Mouse (Mus musculus): ENCODE results near the gene Fgfr1op2. TPM values are rescaled to one million over a fixed set of nuclear protein-coding genes. Genes with fewer than 3 reads are reported as not detected.

Fgfr1op2 gene
- total and polyA plus RNA-seq, 3 experiments = 73.0 to 101 (median 94.1) TPM

GRCm38 (mm10) chr6:146537111-146537510 lies 39.9 kb upstream of the Fgfr1op2 start:
- Histone ChIP-seq H3K9me3 (replicated peaks; ENCODE audit: low read length) (peaks cover 2% of the 10 kb centered on the region), H3K36me3 (replicated peaks in 1 of 2; ENCODE audit: control insufficient read depth in 1 of 2, insufficient read depth in 1 of 2, low read length in 1 of 2) (no peaks in the 10 kb centered on the region), H3K79me2 (replicated peaks; ENCODE audit: control insufficient read depth, extremely low read depth, insufficient read depth, poor library complexity, severe bottlenecking) (no peaks in the 10 kb centered on the region), H3K27me3 (replicated peaks) (no peaks in the 10 kb centered on the region), H3K4me1 (ENCODE audit: control insufficient read depth in 1 of 2, insufficient read depth in 2 of 2) (peaks cover 9 to 18% of the 10 kb centered on the region in 2 experiments), H3K4me3 (replicated peaks in 1 of 3; ENCODE audit: low read depth in 2 of 3, low read length in 2 of 3, poor library complexity in 1 of 3) (no peak overlapping the region), H3K4me2 (ENCODE audit: insufficient read depth, low read depth, poor library complexity, severe bottlenecking) (no peak overlapping the region), H3K9ac (ENCODE audit: insufficient read depth, low read depth) (no peak overlapping the region), H3K27ac (ENCODE audit: insufficient read depth, low read depth) (no peak overlapping the region)
- dilution Hi-C loops (cut with MboI; ENCODE audit: extremely low pct_ligation_motif_present, extremely low pct_unique_long_range_greater_than_20kb, low sequenced_read_pairs) = no loop called here
- no peak for DNase-seq (ENCODE audit: extremely low read depth)
- in situ Hi-C loops (cut with MboI; ENCODE audit: low pct_ligation_motif_present, low pct_unique_long_range_greater_than_20kb, low sequenced_read_pairs) = no loop called here
- TF ChIP-seq UBTF (IDR thresholded peaks at IDR 0.05; ENCODE audit: low read depth, low read length) = no peak
- TF ChIP-seq EP300 (IDR thresholded peaks at IDR 0.05; ENCODE audit: low read length) = no peak
- no peak for TF ChIP-seq TBP (conservative IDR thresholded peaks at IDR 0.05; ENCODE audit: low read depth, low read length)
- TF ChIP-seq MEF2A (IDR thresholded peaks at IDR 0.05; ENCODE audit: borderline replicate concordance, low read depth, low read length) = no peak
- TF ChIP-seq MAZ (IDR thresholded peaks at IDR 0.05; ENCODE audit: low read depth, low read length) = no peak
- TF ChIP-seq SIN3A (IDR thresholded peaks at IDR 0.05; ENCODE audit: low read length) = no peak
- TF ChIP-seq CHD2 (IDR thresholded peaks at IDR 0.05; ENCODE audit: low read length) = no peak
- no peak for TF ChIP-seq NELFE (IDR thresholded peaks at IDR 0.05; ENCODE audit: low read depth, low read length)
- no peak for TF ChIP-seq ETS1 (conservative IDR thresholded peaks at IDR 0.05; ENCODE audit: low read depth, low read length)
- no peak for TF ChIP-seq RCOR1 (conservative IDR thresholded peaks at IDR 0.05; ENCODE audit: low read depth, low read length)
- TF ChIP-seq MAX (IDR thresholded peaks at IDR 0.05; ENCODE audit: low read length) = no peak
- TF ChIP-seq USF2 (conservative IDR thresholded peaks at IDR 0.05; ENCODE audit: low read depth, low read length) = no peak
- no peak for TF ChIP-seq PAX5 (IDR thresholded peaks at IDR 0.05; ENCODE audit: low read length)
- TF ChIP-seq USF1 (IDR thresholded peaks at IDR 0.05; ENCODE audit: low read depth, low read length) = no peak
- no peak for TF ChIP-seq MYC (IDR thresholded peaks at IDR 0.05; ENCODE audit: low read depth, low read length)
- no peak for TF ChIP-seq ZNF384 (IDR thresholded peaks at IDR 0.05; ENCODE audit: low read depth, low read length)
- TF ChIP-seq CTCF (conservative IDR thresholded peaks at IDR 0.05 in 1 of 2, IDR thresholded peaks at IDR 0.05 in 1 of 2; ENCODE audit: low read depth in 2 of 2, low read length in 2 of 2) = no peak
- no peak for TF ChIP-seq MXI1 (IDR thresholded peaks at IDR 0.05; ENCODE audit: low read depth, low read length)
- TF ChIP-seq ZMIZ1 (IDR thresholded peaks at IDR 0.05; ENCODE audit: low read depth, low read length) = no peak
- no peak for TF ChIP-seq RAD21 (IDR thresholded peaks at IDR 0.05; ENCODE audit: low read depth, low read length)

- Histone ChIP-seq H3K9ac (ENCODE audit: insufficient read depth, low read depth) (no peak overlapping the region), H3K9me3 (replicated peaks; ENCODE audit: low read length) (peaks cover 2% of the 10 kb centered on the region), H3K4me1 (ENCODE audit: control insufficient read depth in 1 of 2, insufficient read depth in 2 of 2) (peaks cover 9 to 18% of the 10 kb centered on the region in 2 experiments), H3K27me3 (replicated peaks) (no peaks in the 10 kb centered on the region), H3K4me3 (replicated peaks in 1 of 3; ENCODE audit: low read depth in 2 of 3, low read length in 2 of 3, poor library complexity in 1 of 3) (no peak overlapping the region), H3K36me3 (replicated peaks in 1 of 2; ENCODE audit: control insufficient read depth in 1 of 2, insufficient read depth in 1 of 2, low read length in 1 of 2) (no peaks in the 10 kb centered on the region), H3K4me2 (ENCODE audit: insufficient read depth, low read depth, poor library complexity, severe bottlenecking) (no peak overlapping the region), H3K27ac (ENCODE audit: insufficient read depth, low read depth) (no peak overlapping the region), H3K79me2 (replicated peaks; ENCODE audit: control insufficient read depth, extremely low read depth, insufficient read depth, poor library complexity, severe bottlenecking) (no peaks in the 10 kb centered on the region)
- peak; percentile 47 for TF ChIP-seq ELF1 (IDR thresholded peaks at IDR 0.05; ENCODE audit: low read depth, low read length)
- TF ChIP-seq MEF2A (IDR thresholded peaks at IDR 0.05; ENCODE audit: borderline replicate concordance, low read depth, low read length) = peak; percentile 80
- peak; percentile 45; the same call in 1 of the 2 replicates for TF ChIP-seq MAX (IDR thresholded peaks at IDR 0.05; ENCODE audit: low read length)
- TF ChIP-seq CHD1 (IDR thresholded peaks at IDR 0.05; ENCODE audit: low read depth, low read length) = no peak
- TF ChIP-seq MYC (IDR thresholded peaks at IDR 0.05; ENCODE audit: low read depth, low read length) = peak; percentile 49; the same call in 1 of the 2 replicates
- TF ChIP-seq BHLHE40 (IDR thresholded peaks at IDR 0.05; ENCODE audit: low read depth, low read length) = peak; percentile 50
- peak; percentile 32 for TF ChIP-seq HCFC1 (IDR thresholded peaks at IDR 0.05; ENCODE audit: low read depth, low read length)
- peak; percentile 97 for TF ChIP-seq JUND (conservative IDR thresholded peaks at IDR 0.05; ENCODE audit: low read depth, low read length)
- peak; percentile 94 for TF ChIP-seq EP300 (IDR thresholded peaks at IDR 0.05; ENCODE audit: low read length)
- TF ChIP-seq MAFK (IDR thresholded peaks at IDR 0.05; ENCODE audit: insufficient replicate concordance, low read length) = no peak
- peak; percentile 78 for TF ChIP-seq IRF4 (IDR thresholded peaks at IDR 0.05; ENCODE audit: low read depth, low read length)
- no peak for TF ChIP-seq KAT2A (IDR thresholded peaks at IDR 0.05; ENCODE audit: insufficient replicate concordance, low read length)
- peak; percentile 53; the same call in 1 of the 2 replicates for TF ChIP-seq RCOR1 (conservative IDR thresholded peaks at IDR 0.05; ENCODE audit: low read depth, low read length)
- peak; percentile 87 for TF ChIP-seq JUN (IDR thresholded peaks at IDR 0.05; ENCODE audit: insufficient read depth, low read depth, low read length)
- no peak for TF ChIP-seq MAZ (IDR thresholded peaks at IDR 0.05; ENCODE audit: low read depth, low read length)
- TF ChIP-seq TCF12 (IDR thresholded peaks at IDR 0.05; ENCODE audit: low read depth, low read length) = peak; percentile 39; the same call in 1 of the 2 replicates
- TF ChIP-seq ETS1 (conservative IDR thresholded peaks at IDR 0.05; ENCODE audit: low read depth, low read length) = peak; percentile 70
- DNase-seq (ENCODE audit: extremely low read depth) = peak; percentile 68
- dilution Hi-C loops (cut with MboI; ENCODE audit: extremely low pct_ligation_motif_present, extremely low pct_unique_long_range_greater_than_20kb, low sequenced_read_pairs) (no loop called here), in situ Hi-C loops (cut with MboI; ENCODE audit: low pct_ligation_motif_present, low pct_unique_long_range_greater_than_20kb, low sequenced_read_pairs) (no loop called here)
Measured at GRCm38 (mm10) chr6:146538071-146538470, 38.9 kb upstream of the Fgfr1op2 start.

Measured in CH12.LX (cell line).